Mouse (Mus musculus): ENCODE measurements around the gene C1qtnf9. TPM values are rescaled to one million over a fixed set of nuclear protein-coding genes. Genes with fewer than 3 reads are reported as not detected.
A peak's percentile ranks its signal among the peaks of the same experiment; 100 is the strongest.

C1qtnf9 gene
- total and polyA plus RNA-seq, 3 experiments, result not detected

GRCm38 (mm10) chr14:60779198-60779597, 11.3 kb downstream of the C1qtnf9 start:
- peaks cover 0 to 9% of the 10 kb centered on the region in 2 experiments; a peak in 2 of 4 replicates for H3K36me3 ChIP-seq (ENCODE audit: control insufficient read depth in 1 of 2, insufficient read depth in 2 of 2, low read length in 2 of 2)
- H3K79me2 ChIP-seq (ENCODE audit: control insufficient read depth, insufficient read depth, low read length, poor library complexity), result no peaks in the 10 kb centered on the region
- H3K4me1 ChIP-seq (ENCODE audit: control insufficient read depth in 1 of 2, insufficient read depth in 2 of 2, low read length in 2 of 2), result peaks cover 4 to 16% of the 10 kb centered on the region in 2 experiments
- H3K9ac ChIP-seq (ENCODE audit: control insufficient read depth, low read depth, low read length, poor library complexity, severe bottlenecking), result no peak overlapping the region
- H3K27me3 ChIP-seq (ENCODE audit: control insufficient read depth in 1 of 2, insufficient read depth in 2 of 2, low read length in 2 of 2), result no peaks in the 10 kb centered on the region
- no peak overlapping the region for H3K4me3 ChIP-seq (ENCODE audit: control insufficient read depth in 1 of 2, insufficient read depth in 1 of 2, low read depth in 2 of 2, low read length in 2 of 2)
- no peak for TF ChIP-seq TBP (IDR thresholded peaks at IDR 0.05; ENCODE audit: low read depth, low read length)
- TF ChIP-seq ZC3H11A (IDR thresholded peaks at IDR 0.05; ENCODE audit: low read depth, low read length), result no peak
- TF ChIP-seq MYC (IDR thresholded peaks at IDR 0.05; ENCODE audit: low read depth, low read length), result no peak
- TF ChIP-seq MEF2A (IDR thresholded peaks at IDR 0.05; ENCODE audit: extremely low read depth, insufficient replicate concordance, low read depth, low read length, poor library complexity, severe bottlenecking), result no peak
- no peak for TF ChIP-seq SMC3 (IDR thresholded peaks at IDR 0.05; ENCODE audit: low read depth, low read length)
- H3K9me3 ChIP-seq (replicated peaks; ENCODE audit: insufficient read depth, low read length), result no peaks in the 10 kb centered on the region
- H3K27ac ChIP-seq (ENCODE audit: control insufficient read depth, low read depth, low read length), result no peak overlapping the region
- no peak for DNase-seq (ENCODE audit: low read depth, low spot score)

DNA sequence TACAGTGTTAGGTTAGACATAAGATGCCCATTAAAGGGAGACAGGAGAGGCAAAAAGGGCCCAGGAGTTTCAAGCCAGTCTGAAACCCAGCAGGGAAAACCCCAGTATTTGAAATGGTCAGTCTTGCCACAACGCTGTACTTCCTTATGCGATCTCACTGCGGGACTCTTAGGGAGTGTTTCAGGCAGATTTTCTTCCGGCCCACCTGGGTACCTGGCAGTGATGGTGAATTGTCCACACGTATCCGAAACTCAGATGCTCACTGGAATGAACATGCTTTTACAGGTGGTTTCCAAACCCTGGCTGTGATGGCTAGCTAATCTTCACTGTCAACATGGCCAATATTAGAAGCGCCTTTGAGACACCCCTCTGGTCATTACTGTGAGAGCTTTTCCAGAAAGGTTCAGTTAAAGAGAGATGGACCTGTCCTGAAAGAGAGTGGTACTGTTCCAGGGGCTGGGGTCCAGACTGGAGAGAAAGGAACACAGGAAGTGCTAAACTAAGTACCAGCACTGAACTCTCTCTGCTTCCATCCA, 14.3 kb downstream of the C1qtnf9 start:
- peak overlapping the region in 1 of 2 experiments; percentile 21; a peak in 2 of 4 replicates for H3K4me3 ChIP-seq (ENCODE audit: control insufficient read depth in 1 of 2, insufficient read depth in 1 of 2, low read depth in 2 of 2, low read length in 2 of 2)
- H3K36me3 ChIP-seq (ENCODE audit: control insufficient read depth in 1 of 2, insufficient read depth in 2 of 2, low read length in 2 of 2), result peaks cover 0 to 13% of the 10 kb centered on the region in 2 experiments; a peak in 2 of 4 replicates
- H3K27me3 ChIP-seq (ENCODE audit: control insufficient read depth in 1 of 2, insufficient read depth in 2 of 2, low read length in 2 of 2), result no peaks in the 10 kb centered on the region
- H3K9ac ChIP-seq (ENCODE audit: control insufficient read depth, low read depth, low read length, poor library complexity, severe bottlenecking), result no peak overlapping the region
- DNase-seq (ENCODE audit: low read depth, low spot score), result no peak
- TF ChIP-seq ZMIZ1 (IDR thresholded peaks at IDR 0.05; ENCODE audit: low read depth, low read length) (no peak), ELF1 (IDR thresholded peaks at IDR 0.05; ENCODE audit: low read depth, low read length) (no peak), NELFE (IDR thresholded peaks at IDR 0.05; ENCODE audit: low read depth, low read length) (no peak)
- no peaks in the 10 kb centered on the region for H3K9me3 ChIP-seq (replicated peaks; ENCODE audit: insufficient read depth, low read length)
- H3K27ac ChIP-seq (ENCODE audit: control insufficient read depth, low read depth, low read length), result no peak overlapping the region
- peaks cover 4 to 16% of the 10 kb centered on the region in 2 experiments for H3K4me1 ChIP-seq (ENCODE audit: control insufficient read depth in 1 of 2, insufficient read depth in 2 of 2, low read length in 2 of 2)
- H3K79me2 ChIP-seq (ENCODE audit: control insufficient read depth, insufficient read depth, low read length, poor library complexity), result peaks cover 4% of the 10 kb centered on the region; the same call in 1 of the 2 replicates

- peaks cover 0 to 8% of the 10 kb centered on the region in 2 experiments; a peak in 2 of 4 replicates for H3K36me3 ChIP-seq (ENCODE audit: control insufficient read depth in 1 of 2, insufficient read depth in 2 of 2, low read length in 2 of 2)
- DNase-seq (ENCODE audit: low read depth, low spot score), result peak; percentile 41
- peaks cover 4% of the 10 kb centered on the region; the same call in 1 of the 2 replicates for H3K79me2 ChIP-seq (ENCODE audit: control insufficient read depth, insufficient read depth, low read length, poor library complexity)
- H3K9me3 ChIP-seq (replicated peaks; ENCODE audit: insufficient read depth, low read length), result no peaks in the 10 kb centered on the region
- peaks cover 0 to 7% of the 10 kb centered on the region in 2 experiments; a peak in 2 of 4 replicates for H3K4me1 ChIP-seq (ENCODE audit: control insufficient read depth in 1 of 2, insufficient read depth in 2 of 2, low read length in 2 of 2)
- H3K27ac ChIP-seq (ENCODE audit: control insufficient read depth, low read depth, low read length), result no peak overlapping the region
- H3K4me3 ChIP-seq (ENCODE audit: control insufficient read depth in 1 of 2, insufficient read depth in 1 of 2, low read depth in 2 of 2, low read length in 2 of 2), result peak overlapping the region; percentile 60 to 89
- TF ChIP-seq ZC3H11A (IDR thresholded peaks at IDR 0.05; ENCODE audit: low read depth, low read length), result no peak
- no peak for TF ChIP-seq NELFE (IDR thresholded peaks at IDR 0.05; ENCODE audit: low read depth, low read length)
- TF ChIP-seq MAFK (IDR thresholded peaks at IDR 0.05; ENCODE audit: borderline replicate concordance, low read depth, low read length), result no peak
- no peak; the same call in 1 of the 2 replicates for TF ChIP-seq MAZ (IDR thresholded peaks at IDR 0.05; ENCODE audit: low read depth, low read length)
- peak overlapping the region; percentile 53 for H3K9ac ChIP-seq (ENCODE audit: control insufficient read depth, low read depth, low read length, poor library complexity, severe bottlenecking)
- no peaks in the 10 kb centered on the region for H3K27me3 ChIP-seq (ENCODE audit: control insufficient read depth in 1 of 2, insufficient read depth in 2 of 2, low read length in 2 of 2)
These were observed 15.3 kb downstream of the C1qtnf9 start for GRCm38 (mm10) chr14:60783196-60783595.

Measured in MEL (cell line).